ENCODE assay signal across 9 mouse cellular contexts in genomic region chr11:12232041-12232742, GRCm38 (mm10).
DNase-seq lines count a peak whose midpoint lies in the region; ATAC-seq and TF ChIP-seq lines count a peak whose summit lies in the region.
"Had no signal": no experiment of that assay in that cellular context is flagged by ENCODE, and none has a peak within 500 bp of the region (broad histone marks: within the 10 kb centered on the region; RNA-seq: fewer than 3 reads in every experiment).

No protein-coding gene starts in this region.

- no peak overlapping the region for H3K9ac ChIP-seq in midbrain, embryonic 13.5 days (replicated peaks)
- H3K9ac ChIP-seq: neural tube, embryonic 12.5 days had no signal

- no peak for TF ChIP-seq CTCF in layer of hippocampus, adult 2 months (conservative IDR thresholded peaks at IDR 0.05)

- H3K36me3 ChIP-seq in midbrain, embryonic 13.5 days, result no peaks in the 10 kb centered on the region
- no peaks in the 10 kb centered on the region for H3K36me3 ChIP-seq in midbrain, embryonic 10.5 days
- H3K36me3 ChIP-seq: neural tube, embryonic 12.5 days had no signal

- H3K27ac ChIP-seq in midbrain, embryonic 13.5 days, result no peak overlapping the region
- H3K27ac ChIP-seq in midbrain, embryonic 10.5 days (replicated peaks), result no peak overlapping the region
- no peak overlapping the region for H3K27ac ChIP-seq in layer of hippocampus, adult 2 months
- H3K27ac ChIP-seq: neural tube, embryonic 12.5 days had no signal

- peak; percentile 38 for ATAC-seq in midbrain, embryonic 13.5 days
- peak; percentile 83 for ATAC-seq in frontal cortex, adult (ENCODE audit: low TSS enrichment)
- no peak for ATAC-seq in inflammation-experienced regulatory T-cells, adult 6 months

- no peak overlapping the region for H3K4me3 ChIP-seq in midbrain, embryonic 13.5 days (replicated peaks)
- no peak overlapping the region for H3K4me3 ChIP-seq in midbrain, embryonic 10.5 days
- no peak overlapping the region for H3K4me3 ChIP-seq in layer of hippocampus, adult 2 months
- H3K4me3 ChIP-seq: neural tube, embryonic 12.5 days had no signal

- H3K27me3 ChIP-seq in midbrain, embryonic 13.5 days, result no peaks in the 10 kb centered on the region
- H3K27me3 ChIP-seq in midbrain, embryonic 10.5 days (ENCODE audit: low read depth, poor library complexity, severe bottlenecking), result no peaks in the 10 kb centered on the region
- H3K27me3 ChIP-seq: neural tube, embryonic 12.5 days had no signal

- no peaks in the 10 kb centered on the region for H3K9me3 ChIP-seq in midbrain, embryonic 13.5 days
- H3K9me3 ChIP-seq in midbrain, embryonic 10.5 days (replicated peaks), result no peaks in the 10 kb centered on the region
- H3K9me3 ChIP-seq: neural tube, embryonic 12.5 days had no signal

- H3K4me2 ChIP-seq in midbrain, embryonic 13.5 days (replicated peaks), result no peak overlapping the region
- H3K4me2 ChIP-seq: neural tube, embryonic 12.5 days had no signal

- H3K4me1 ChIP-seq in midbrain, embryonic 13.5 days (replicated peaks), result no peaks in the 10 kb centered on the region
- no peaks in the 10 kb centered on the region for H3K4me1 ChIP-seq in midbrain, embryonic 10.5 days
- H3K4me1 ChIP-seq: neural tube, embryonic 12.5 days had no signal

- WGBS in midbrain, embryonic 13.5 days, result 83% methylated on average over 10 of the region's 10 CpGs
- WGBS in midbrain, embryonic 10.5 days, result 90% methylated on average over 10 of the region's 10 CpGs

- DNase-seq in midbrain, embryonic 10.5 days (ENCODE audit: low spot score), result no peak
- peak; percentile 64 to 73 for DNase-seq in layer of hippocampus, adult 2 months (ENCODE audit: low spot score in 2 of 2)
- peak; percentile 84 for DNase-seq in lung, postnatal 25 days (ENCODE audit: low spot score)
- DNase-seq in c-Kit-positive CD71-positive TER-119-positive erythroid progenitor cells, embryonic 14.5 days (ENCODE audit: low spot score), result no peak
- DNase-seq in urinary bladder, adult 18-20 months (ENCODE audit: low spot score in 2 of 2), result no peak

Comparison
In these comparisons a context has a peak if more than half of its experiments do, and no peak if none do; other contexts are left out.
1. DNase-seq: peak in layer of hippocampus, adult 2 months (2 of 2) and lung, postnatal 25 days (single experiment); none in midbrain, embryonic 10.5 days (single experiment), c-Kit-positive CD71-positive TER-119-positive erythroid progenitor cells, embryonic 14.5 days (single experiment) and urinary bladder, adult 18-20 months (0 of 2).